In genomic region chr1:172344820-172345219, GRCm38 (mm10) we compare ENCODE assay signal across 24 mouse cellular contexts. TPM values are rescaled to one million over a fixed set of nuclear protein-coding genes. Genes with fewer than 3 reads are reported as not detected.
DNase-seq lines count a peak whose midpoint lies in the region; ATAC-seq and TF ChIP-seq lines count a peak whose summit lies in the region.
"Had no signal": no experiment of that assay in that cellular context is flagged by ENCODE, and none has a peak within 500 bp of the region (broad histone marks: within the 10 kb centered on the region; RNA-seq: fewer than 3 reads in every experiment).

No protein-coding gene starts in this region.

- H3K36me3 ChIP-seq in hindbrain, embryonic 15.5 days: no peaks in the 10 kb centered on the region
- H3K36me3 ChIP-seq in hindbrain, embryonic 12.5 days: no peaks in the 10 kb centered on the region
- no peaks in the 10 kb centered on the region for H3K36me3 ChIP-seq in lung, embryonic 16.5 days (ENCODE audit: control insufficient read depth, insufficient read depth, low read length)
- no peaks in the 10 kb centered on the region for H3K36me3 ChIP-seq in hindbrain, embryonic 16.5 days (ENCODE audit: control insufficient read depth, insufficient read depth, low read length)
- H3K36me3 ChIP-seq: heart, embryonic 12.5 days had no signal

- H3K27me3 ChIP-seq in hindbrain, embryonic 15.5 days: peaks cover 10% of the 10 kb centered on the region
- peaks cover 16% of the 10 kb centered on the region for H3K27me3 ChIP-seq in hindbrain, embryonic 12.5 days
- H3K27me3 ChIP-seq in lung, embryonic 16.5 days (ENCODE audit: control insufficient read depth, insufficient read depth, low read depth, low read length): peaks cover 20% of the 10 kb centered on the region
- 0 out of 2 replicates have a peak, but pooled peaks cover 2% of the 10 kb centered on the region for H3K27me3 ChIP-seq in hindbrain, embryonic 16.5 days (replicated peaks; ENCODE audit: control insufficient read depth, insufficient read depth, low read length)

- H3K4me3 ChIP-seq in hindbrain, embryonic 15.5 days: no peak overlapping the region
- no peak overlapping the region for H3K4me3 ChIP-seq in hindbrain, embryonic 12.5 days
- H3K4me3 ChIP-seq in lung, embryonic 16.5 days (ENCODE audit: low read length): no peak overlapping the region
- no peak overlapping the region for H3K4me3 ChIP-seq in cortical plate, adult 2 months (ENCODE audit: insufficient read depth, low read length)
- no peak overlapping the region for H3K4me3 ChIP-seq in hindbrain, embryonic 16.5 days (ENCODE audit: low read length)
- H3K4me3 ChIP-seq: heart, embryonic 12.5 days; myocyte had no signal

- no peak overlapping the region for H3K9ac ChIP-seq in hindbrain, embryonic 15.5 days
- no peak overlapping the region for H3K9ac ChIP-seq in hindbrain, embryonic 12.5 days
- H3K9ac ChIP-seq in lung, embryonic 16.5 days (ENCODE audit: low read length): no peak overlapping the region
- H3K9ac ChIP-seq in hindbrain, embryonic 16.5 days (ENCODE audit: low read depth, low read length): no peak overlapping the region
- H3K9ac ChIP-seq: forebrain, postnatal 0 days; heart, embryonic 12.5 days had no signal

- H3K4me2 ChIP-seq in hindbrain, embryonic 15.5 days: 0 out of 2 replicates have a peak overlapping the region, but pooled peaks have one; percentile 74
- H3K4me2 ChIP-seq in hindbrain, embryonic 12.5 days (replicated peaks): no peak overlapping the region
- H3K4me2 ChIP-seq in lung, embryonic 16.5 days (ENCODE audit: low read depth, low read length): no peak overlapping the region
- H3K4me2 ChIP-seq in hindbrain, embryonic 16.5 days (ENCODE audit: low read length): 0 out of 2 replicates have a peak overlapping the region, but pooled peaks have one; percentile 2
- H3K4me2 ChIP-seq: heart, embryonic 12.5 days had no signal

- no peak for TF ChIP-seq POLR2A in cortical plate, adult 2 months (IDR thresholded peaks at IDR 0.05; ENCODE audit: extremely low read depth, insufficient read depth, low read length)

- peaks cover 21% of the 10 kb centered on the region for H3K4me1 ChIP-seq in hindbrain, embryonic 15.5 days (replicated peaks)
- peaks cover 26% of the 10 kb centered on the region for H3K4me1 ChIP-seq in hindbrain, embryonic 12.5 days
- peaks cover 17% of the 10 kb centered on the region for H3K4me1 ChIP-seq in lung, embryonic 16.5 days (replicated peaks; ENCODE audit: control insufficient read depth, insufficient read depth, low read length)
- peaks cover 2% of the 10 kb centered on the region; the same call in 1 of the 2 replicates for H3K4me1 ChIP-seq in cortical plate, adult 2 months (ENCODE audit: control insufficient read depth, insufficient read depth, low read length)
- peaks cover 8% of the 10 kb centered on the region for H3K4me1 ChIP-seq in hindbrain, embryonic 16.5 days (ENCODE audit: control insufficient read depth, insufficient read depth, low read depth, low read length)

- DNase-seq in lung, postnatal 4 days: no peak
- DNase-seq in adrenal gland, adult (ENCODE audit: inconsistent age in 2 of 2, low spot score in 1 of 2): no peak
- DNase-seq in right cerebral cortex, postnatal 14 days: no peak
- DNase-seq: adrenal gland, adult 8-10 months; cerebellum, adult 11-12 months; cerebellum, postnatal 25 days; forebrain, postnatal 0 days; gastrocnemius, postnatal 14 days; heart, adult 18-20 months; heart, postnatal 10 days; kidney, adult 11 months; midbrain, embryonic 14.5 days; spleen, adult 18-20 months; thymus, postnatal 25 days had no signal

- no peak for TF ChIP-seq CTCF in cortical plate, adult 2 months (IDR thresholded peaks at IDR 0.05; ENCODE audit: extremely low read depth, insufficient read depth, low read length)

- ATAC-seq in hindbrain, embryonic 15.5 days (ENCODE audit: low FRiP score, low read depth): no peak
- no peak for ATAC-seq in hindbrain, embryonic 12.5 days (ENCODE audit: low FRiP score)
- peak; percentile 45 for ATAC-seq in lung, embryonic 16.5 days (ENCODE audit: low read depth)
- no peak for ATAC-seq in hindbrain, embryonic 16.5 days
- ATAC-seq: forebrain, postnatal 0 days had no signal

- no peaks in the 10 kb centered on the region for H3K9me3 ChIP-seq in hindbrain, embryonic 15.5 days
- H3K9me3 ChIP-seq in hindbrain, embryonic 12.5 days (replicated peaks): no peaks in the 10 kb centered on the region
- no peaks in the 10 kb centered on the region for H3K9me3 ChIP-seq in lung, embryonic 16.5 days (ENCODE audit: control insufficient read depth, low read length)
- H3K9me3 ChIP-seq in hindbrain, embryonic 16.5 days (ENCODE audit: control insufficient read depth, low read length): no peaks in the 10 kb centered on the region
- H3K9me3 ChIP-seq: heart, embryonic 12.5 days had no signal

- 82% methylated on average over 7 of the region's 7 CpGs for WGBS in hindbrain, embryonic 15.5 days
- 95% methylated on average over 7 of the region's 7 CpGs for WGBS in hindbrain, embryonic 12.5 days
- 48% methylated on average over 7 of the region's 7 CpGs for WGBS in lung, embryonic 16.5 days
- WGBS in hindbrain, embryonic 16.5 days: 80% methylated on average over 7 of the region's 7 CpGs

- peak overlapping the region; percentile 75 for H3K27ac ChIP-seq in hindbrain, embryonic 15.5 days (replicated peaks)
- H3K27ac ChIP-seq in hindbrain, embryonic 12.5 days: no peak overlapping the region
- H3K27ac ChIP-seq in lung, embryonic 16.5 days (ENCODE audit: low read length): peak overlapping the region; percentile 63
- peak overlapping the region; percentile 78; the same call in 1 of the 2 replicates for H3K27ac ChIP-seq in cortical plate, adult 2 months (ENCODE audit: insufficient read depth, low read length)
- no peak overlapping the region for H3K27ac ChIP-seq in hindbrain, embryonic 16.5 days (ENCODE audit: low read depth, low read length)
- H3K27ac ChIP-seq: kidney, postnatal 0 days had no signal

RNA-seq across cellular contexts. Expression of gene Kcnj10, which starts 3.8 kb away (rescaled TPM):
- polyA plus RNA-seq in hindbrain, embryonic 15.5 days (2015; fragmentation: Nextera tagmentation; extraction: Ambion mirVana): 2.9 and 3.0 TPM in 2 replicates
- polyA plus RNA-seq in hindbrain, embryonic 12.5 days (2016; fragmentation: Nextera tagmentation; extraction: Ambion mirVana): 0.53 and 0.83 TPM in 2 replicates
- 0.15 and 0.20 TPM in 2 replicates for polyA plus RNA-seq in lung, embryonic 16.5 days (2015; fragmentation: Nextera tagmentation; extraction: Ambion mirVana)
- 96.8 and 102 TPM in 2 replicates for polyA plus RNA-seq in cortical plate, adult 2 months (2012; rRNA removed)
- polyA plus RNA-seq in hindbrain, embryonic 16.5 days (2015; fragmentation: Nextera tagmentation; extraction: Ambion mirVana): 3.5 and 3.9 TPM in 2 replicates
- polyA plus RNA-seq: C2C12; heart, embryonic 12.5 days; myocyte had no signal

RNA-seq across cellular contexts. Expression of gene Kcnj9, which starts 15.7 kb away (rescaled TPM):
- 4.1 and 4.3 TPM in 2 replicates for polyA plus RNA-seq in hindbrain, embryonic 15.5 days (2015; fragmentation: Nextera tagmentation; extraction: Ambion mirVana)
- 1.2 and 2.0 TPM in 2 replicates for polyA plus RNA-seq in hindbrain, embryonic 12.5 days (2016; fragmentation: Nextera tagmentation; extraction: Ambion mirVana)
- not detected in 2 replicates for polyA plus RNA-seq in lung, embryonic 16.5 days (2015; fragmentation: Nextera tagmentation; extraction: Ambion mirVana)
- 169 and 180 TPM in 2 replicates for polyA plus RNA-seq in cortical plate, adult 2 months (2012; rRNA removed)
- polyA plus RNA-seq in hindbrain, embryonic 16.5 days (2015; fragmentation: Nextera tagmentation; extraction: Ambion mirVana): 4.9 and 5.6 TPM in 2 replicates
- polyA plus RNA-seq: heart, embryonic 12.5 days; limb, embryonic 11.5 days had no signal

RNA-seq across cellular contexts. Expression of gene Pigm, which starts 31.5 kb away (rescaled TPM):
- 3.8 and 3.9 TPM in 2 replicates for polyA plus RNA-seq in hindbrain, embryonic 15.5 days (2015; fragmentation: Nextera tagmentation; extraction: Ambion mirVana)
- polyA plus RNA-seq in hindbrain, embryonic 12.5 days (2016; fragmentation: Nextera tagmentation; extraction: Ambion mirVana): 9.4 and 9.8 TPM in 2 replicates
- 5.0 and 6.2 TPM in 2 replicates for polyA plus RNA-seq in lung, embryonic 16.5 days (2015; fragmentation: Nextera tagmentation; extraction: Ambion mirVana)
- 6.5 TPM in 2 replicates for polyA plus RNA-seq in cortical plate, adult 2 months (2012; rRNA removed)
- polyA plus RNA-seq in hindbrain, embryonic 16.5 days (2015; fragmentation: Nextera tagmentation; extraction: Ambion mirVana): 3.1 and 3.9 TPM in 2 replicates

RNA-seq across cellular contexts. Expression of gene Atp1a2, which starts 47.0 kb away (rescaled TPM):
- 74.3 and 75.8 TPM in 2 replicates for polyA plus RNA-seq in hindbrain, embryonic 15.5 days (2015; fragmentation: Nextera tagmentation; extraction: Ambion mirVana)
- polyA plus RNA-seq in hindbrain, embryonic 12.5 days (2016; fragmentation: Nextera tagmentation; extraction: Ambion mirVana): 13.7 and 16.1 TPM in 2 replicates
- 6.2 and 6.7 TPM in 2 replicates for polyA plus RNA-seq in lung, embryonic 16.5 days (2015; fragmentation: Nextera tagmentation; extraction: Ambion mirVana)
- polyA plus RNA-seq in cortical plate, adult 2 months (2012; rRNA removed): 534 and 567 TPM in 2 replicates
- 96.7 and 102 TPM in 2 replicates for polyA plus RNA-seq in hindbrain, embryonic 16.5 days (2015; fragmentation: Nextera tagmentation; extraction: Ambion mirVana)

Comparison
In these comparisons a context has a peak if more than half of its experiments do, and no peak if none do; other contexts are left out.
1. H3K27ac ChIP-seq: peak in hindbrain, embryonic 15.5 days (single experiment), lung, embryonic 16.5 days (single experiment) and cortical plate, adult 2 months (single experiment); none in hindbrain, embryonic 12.5 days (single experiment) and hindbrain, embryonic 16.5 days (single experiment).
2. H3K4me2 ChIP-seq: peak in hindbrain, embryonic 15.5 days (single experiment) and hindbrain, embryonic 16.5 days (single experiment); none in hindbrain, embryonic 12.5 days (single experiment) and lung, embryonic 16.5 days (single experiment).
3. RNA of gene Kcnj10, which starts 3.8 kb away (polyA plus RNA-seq): 96.8 to 102 TPM in cortical plate, adult 2 months; 3.5 to 3.9 TPM in hindbrain, embryonic 16.5 days, 2.9 to 3.0 TPM in hindbrain, embryonic 15.5 days, 0.53 to 0.83 TPM in hindbrain, embryonic 12.5 days and 0.15 to 0.20 TPM in lung, embryonic 16.5 days; every median in the first group is over 10 times any median in the second.
4. RNA of gene Kcnj9, which starts 15.7 kb away (polyA plus RNA-seq): 169 to 180 TPM in cortical plate, adult 2 months; 4.9 to 5.6 TPM in hindbrain, embryonic 16.5 days, 4.1 to 4.3 TPM in hindbrain, embryonic 15.5 days, 1.2 to 2.0 TPM in hindbrain, embryonic 12.5 days and not detected in lung, embryonic 16.5 days; every median in the first group is over 10 times any median in the second.